Mouse (Mus musculus) heart, postnatal 25 days (tissue): ENCODE data around the gene Gpm6a. TPM values are rescaled to one million over a fixed set of nuclear protein-coding genes. Genes with fewer than 3 reads are reported as not detected.

Source experiments
- total RNA-seq, 2 experiments: library from RNA; stranded (reverse); gene quantifications; 2 replicates each; pipeline ENCODE4 v1.2.3; 2021

Gpm6a gene
- total RNA-seq, 2 experiments from 2014 or later: 10.4 to 12.9 TPM

Other genes with a start within 250 kb of the Gpm6a start
- not detected for gene Wdr17, start 67.7 kb upstream of the Gpm6a start, total RNA-seq